Comparison of ENCODE assay signal across 8 mouse cellular contexts in the genomic region with DNA sequence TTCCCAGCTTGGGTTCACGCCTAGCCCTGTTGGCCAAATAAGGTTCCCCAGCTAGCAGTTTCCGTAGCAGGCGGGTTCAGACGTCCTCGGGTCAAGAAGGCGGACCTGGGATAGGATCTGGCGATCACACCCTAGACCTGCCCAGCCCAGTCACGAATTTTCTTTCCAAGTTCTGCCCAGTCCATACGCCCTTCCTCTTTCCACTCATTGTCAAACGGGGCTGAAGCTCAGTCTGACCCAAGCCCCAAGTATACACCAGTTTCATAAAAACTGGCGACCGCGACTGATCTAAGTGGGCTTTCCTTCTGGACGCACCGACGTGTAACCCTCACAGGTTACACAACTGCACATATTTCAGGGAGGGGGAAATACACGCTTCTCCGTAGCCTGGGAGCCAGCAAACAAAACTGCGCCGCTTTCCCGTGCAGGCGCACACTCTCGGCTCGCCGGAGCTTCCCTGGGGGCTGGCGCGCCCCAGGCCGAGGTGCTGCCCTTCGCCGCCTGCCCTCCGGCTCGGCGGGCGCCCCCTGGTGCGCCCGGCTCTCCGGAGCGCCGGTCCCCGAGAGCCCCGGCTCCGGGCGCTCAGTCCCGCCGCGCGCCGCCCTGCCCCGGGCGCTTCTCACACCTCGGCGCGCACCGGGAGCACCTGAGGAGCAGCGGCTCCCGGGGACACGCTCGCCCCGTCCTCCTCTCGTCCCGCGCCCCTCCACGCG. TPM values are rescaled to one million over a fixed set of nuclear protein-coding genes. Genes with fewer than 3 reads are reported as not detected.
DNase-seq lines count a peak whose midpoint lies in the region; ATAC-seq and TF ChIP-seq lines count a peak whose summit lies in the region.

No protein-coding gene starts in this region.

- H3K27me3 ChIP-seq in embryonic facial prominence, embryonic 13.5 days = 0 out of 2 replicates have a peak, but pooled peaks cover 12% of the 10 kb centered on the region
- H3K27me3 ChIP-seq in liver, embryonic 13.5 days = no peaks in the 10 kb centered on the region
- H3K27me3 ChIP-seq in stomach, embryonic 15.5 days (replicated peaks) = no peaks in the 10 kb centered on the region

- ATAC-seq in embryonic facial prominence, embryonic 13.5 days (ENCODE audit: insufficient number of reproducible peaks, insufficient read depth, low FRiP score, low TSS enrichment, low read depth) = peak; percentile 76
- ATAC-seq in liver, embryonic 13.5 days (ENCODE audit: low read depth) = peak; percentile 81
- peak; percentile 73 for ATAC-seq in stomach, embryonic 15.5 days (ENCODE audit: insufficient read depth, low FRiP score, low read depth)

- H3K4me1 ChIP-seq in embryonic facial prominence, embryonic 13.5 days = peaks cover 12% of the 10 kb centered on the region
- H3K4me1 ChIP-seq in liver, embryonic 13.5 days (replicated peaks) = peaks cover 16% of the 10 kb centered on the region
- no peaks in the 10 kb centered on the region for H3K4me1 ChIP-seq in stomach, embryonic 15.5 days

- no peak; the same call in 1 of the 2 replicates for TF ChIP-seq CTCF in layer of hippocampus, adult 2 months (conservative IDR thresholded peaks at IDR 0.05)

- WGBS in embryonic facial prominence, embryonic 13.5 days = under 1% methylated on average over 59 of the region's 64 CpGs
- under 1% methylated on average over 54 of the region's 64 CpGs for WGBS in liver, embryonic 13.5 days (ENCODE audit: insufficient replicate concordance)
- WGBS in stomach, embryonic 15.5 days = under 1% methylated on average over 64 of the region's 64 CpGs

- peak overlapping the region; percentile 74 for H3K9ac ChIP-seq in embryonic facial prominence, embryonic 13.5 days
- H3K9ac ChIP-seq in liver, embryonic 13.5 days = peak overlapping the region; percentile 87
- H3K9ac ChIP-seq in stomach, embryonic 15.5 days = peak overlapping the region; percentile 52

- no peak for DNase-seq in layer of hippocampus, adult 2 months (ENCODE audit: low spot score in 2 of 2)
- DNase-seq in layer of hippocampus, adult 9-10 months (ENCODE audit: low spot score) = no peak
- DNase-seq in heart, adult 9 months (ENCODE audit: low spot score in 2 of 2) = peak; percentile 92 to 94
- DNase-seq in kidney, adult 9 months = peak; percentile 87
- DNase-seq in liver, embryonic 13.5 days = peak; percentile 64
- DNase-seq in natural killer cell, adult 2 months (ENCODE audit: low spot score in 2 of 2) = peak; percentile 48 to 56

- no peaks in the 10 kb centered on the region for H3K9me3 ChIP-seq in embryonic facial prominence, embryonic 13.5 days
- H3K9me3 ChIP-seq in liver, embryonic 13.5 days (replicated peaks) = no peaks in the 10 kb centered on the region
- no peaks in the 10 kb centered on the region for H3K9me3 ChIP-seq in stomach, embryonic 15.5 days

- H3K27ac ChIP-seq in layer of hippocampus, adult 2 months = peak overlapping the region; percentile 88
- no peak overlapping the region for H3K27ac ChIP-seq in embryonic facial prominence, embryonic 13.5 days
- H3K27ac ChIP-seq in liver, embryonic 13.5 days = peak overlapping the region; percentile 88
- peak overlapping the region; percentile 91 for H3K27ac ChIP-seq in stomach, embryonic 15.5 days

- peak overlapping the region; percentile 85 for H3K4me3 ChIP-seq in layer of hippocampus, adult 2 months
- H3K4me3 ChIP-seq in embryonic facial prominence, embryonic 13.5 days = peak overlapping the region; percentile 72
- H3K4me3 ChIP-seq in liver, embryonic 13.5 days (replicated peaks) = peak overlapping the region; percentile 82
- H3K4me3 ChIP-seq in stomach, embryonic 15.5 days (replicated peaks) = peak overlapping the region; percentile 80

- H3K4me2 ChIP-seq in embryonic facial prominence, embryonic 13.5 days = peak overlapping the region; percentile 74
- H3K4me2 ChIP-seq in liver, embryonic 13.5 days = peak overlapping the region; percentile 95
- H3K4me2 ChIP-seq in stomach, embryonic 15.5 days = peak overlapping the region; percentile 65

- H3K36me3 ChIP-seq in embryonic facial prominence, embryonic 13.5 days = no peaks in the 10 kb centered on the region
- 0 out of 2 replicates have a peak, but pooled peaks cover 4% of the 10 kb centered on the region for H3K36me3 ChIP-seq in liver, embryonic 13.5 days
- H3K36me3 ChIP-seq in stomach, embryonic 15.5 days = no peaks in the 10 kb centered on the region

RNA-seq across cellular contexts. Expression of a gene that starts 0.5 kb away (rescaled TPM):
- 10 to 100 TPM; 22.9 to 31.3 TPM for total RNA-seq in layer of hippocampus, adult 2 months (2021)
- 17.6 and 19.8 TPM in 2 replicates for polyA plus RNA-seq in embryonic facial prominence, embryonic 13.5 days (2015; fragmentation: Nextera tagmentation; extraction: Ambion mirVana)
- 11.0 and 12.4 TPM in 2 replicates for polyA plus RNA-seq in liver, embryonic 13.5 days (2015; fragmentation: Nextera tagmentation; extraction: Ambion mirVana)
- 33.4 and 35.9 TPM in 2 replicates for polyA plus RNA-seq in stomach, embryonic 15.5 days (2015; fragmentation: Nextera tagmentation; extraction: Ambion mirVana)

Comparison
In these comparisons a context has a peak if more than half of its experiments do, and no peak if none do; other contexts are left out.
1. DNase-seq: peak in heart, adult 9 months (2 of 2), kidney, adult 9 months (single experiment), liver, embryonic 13.5 days (single experiment) and natural killer cell, adult 2 months (2 of 2); none in layer of hippocampus, adult 2 months (0 of 2) and layer of hippocampus, adult 9-10 months (single experiment).
2. Peak in every context shown above with its lines, with median percentiles within 50 percentile points of each other: H3K4me3 ChIP-seq, ATAC-seq, H3K4me2 ChIP-seq and H3K9ac ChIP-seq.